Mouse (Mus musculus) brain, embryonic 18.5 days (tissue): ENCODE measurements around the gene Rpl36al.
A peak's percentile ranks its signal among the peaks of the same experiment; 100 is the strongest.
"Not testable (repeated sequence)": the region's sequence is repeated elsewhere in the genome, so short reads cannot be mapped to it uniquely, and the experiment has no call there.

Source experiments
- DNase-seq: peaks from one replicate; pipeline ENCODE4 v3.0.0-alpha.2; 2012; ENCODE audit warnings: low read depth, low spot score

The Rpl36al gene

GRCm38 (mm10) chr12:69196444-69197377 is 12.8 kb upstream of the Rpl36al start, which contains the start of gene Gm49383:
Gene Gm49383 (minus strand): TSS chr12:69197104.
- peak; percentile 52 for DNase-seq

DNA sequence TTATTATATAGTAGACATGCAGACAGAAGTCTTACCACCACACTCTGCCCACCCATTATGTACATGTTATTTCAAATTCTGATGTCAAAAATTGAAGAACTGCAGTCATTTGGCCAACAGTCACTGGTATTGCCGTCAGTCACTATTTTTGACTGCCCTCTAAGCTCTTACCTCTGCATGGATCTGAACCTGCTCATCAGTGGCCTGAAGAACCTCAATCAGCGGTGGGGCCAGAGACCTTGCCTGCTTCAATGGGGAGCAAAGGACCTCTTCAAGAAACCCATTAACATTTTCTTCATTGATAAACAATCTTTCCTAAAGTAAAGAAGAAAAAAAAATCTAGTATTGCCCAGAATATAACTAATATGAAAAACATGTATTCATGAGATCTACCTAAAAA is 8.8 kb upstream of the Rpl36al start:
- DNase-seq, result no peak

GRCm38 (mm10) chr12:69191396-69191795 is 7.5 kb upstream of the Rpl36al start:
- DNase-seq, result no peak

DNA sequence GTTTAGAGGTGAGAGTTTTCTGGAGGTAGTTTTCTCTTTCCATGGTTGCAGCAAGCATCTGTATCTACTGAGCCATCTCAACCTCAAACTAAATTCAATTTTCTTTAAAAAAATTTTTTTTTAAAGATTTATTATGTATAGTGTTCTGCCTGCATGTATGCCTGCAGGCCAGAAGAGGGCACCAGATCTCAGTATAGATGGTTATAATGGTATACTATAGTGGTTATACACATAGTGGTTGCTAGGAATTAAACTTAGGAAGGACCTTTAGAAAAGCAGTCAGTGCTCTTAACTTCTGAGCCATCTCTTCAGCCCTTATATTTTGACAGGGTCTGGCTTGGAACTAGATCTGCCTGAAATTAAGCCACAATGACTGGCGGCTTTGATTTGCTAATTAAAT is 6.6 kb upstream of the Rpl36al start:
- no peak for DNase-seq

- DNase-seq, result no peak
Observed at GRCm38 (mm10) chr12:69190074-69190473, 6.2 kb upstream of the Rpl36al start.

- DNase-seq, result no peak
Observed at GRCm38 (mm10) chr12:69186811-69187471, 3.1 kb upstream of the Rpl36al start.

DNA sequence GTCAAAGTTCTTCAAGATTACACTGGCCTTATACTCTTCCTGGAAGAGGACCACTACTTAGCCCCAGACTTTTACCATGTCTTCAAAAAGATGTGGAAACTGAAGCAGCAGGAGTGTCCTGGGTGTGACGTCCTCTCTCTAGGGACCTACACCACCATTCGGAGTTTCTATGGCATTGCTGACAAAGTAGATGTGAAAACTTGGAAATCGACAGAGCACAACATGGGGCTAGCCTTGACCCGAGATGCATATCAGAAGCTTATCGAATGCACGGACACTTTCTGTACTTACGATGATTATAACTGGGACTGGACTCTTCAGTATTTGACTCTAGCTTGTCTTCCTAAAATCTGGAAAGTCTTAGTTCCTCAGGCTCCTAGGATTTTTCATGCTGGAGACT is 1.5 kb upstream of the Rpl36al start:
- no peak for DNase-seq

DNA sequence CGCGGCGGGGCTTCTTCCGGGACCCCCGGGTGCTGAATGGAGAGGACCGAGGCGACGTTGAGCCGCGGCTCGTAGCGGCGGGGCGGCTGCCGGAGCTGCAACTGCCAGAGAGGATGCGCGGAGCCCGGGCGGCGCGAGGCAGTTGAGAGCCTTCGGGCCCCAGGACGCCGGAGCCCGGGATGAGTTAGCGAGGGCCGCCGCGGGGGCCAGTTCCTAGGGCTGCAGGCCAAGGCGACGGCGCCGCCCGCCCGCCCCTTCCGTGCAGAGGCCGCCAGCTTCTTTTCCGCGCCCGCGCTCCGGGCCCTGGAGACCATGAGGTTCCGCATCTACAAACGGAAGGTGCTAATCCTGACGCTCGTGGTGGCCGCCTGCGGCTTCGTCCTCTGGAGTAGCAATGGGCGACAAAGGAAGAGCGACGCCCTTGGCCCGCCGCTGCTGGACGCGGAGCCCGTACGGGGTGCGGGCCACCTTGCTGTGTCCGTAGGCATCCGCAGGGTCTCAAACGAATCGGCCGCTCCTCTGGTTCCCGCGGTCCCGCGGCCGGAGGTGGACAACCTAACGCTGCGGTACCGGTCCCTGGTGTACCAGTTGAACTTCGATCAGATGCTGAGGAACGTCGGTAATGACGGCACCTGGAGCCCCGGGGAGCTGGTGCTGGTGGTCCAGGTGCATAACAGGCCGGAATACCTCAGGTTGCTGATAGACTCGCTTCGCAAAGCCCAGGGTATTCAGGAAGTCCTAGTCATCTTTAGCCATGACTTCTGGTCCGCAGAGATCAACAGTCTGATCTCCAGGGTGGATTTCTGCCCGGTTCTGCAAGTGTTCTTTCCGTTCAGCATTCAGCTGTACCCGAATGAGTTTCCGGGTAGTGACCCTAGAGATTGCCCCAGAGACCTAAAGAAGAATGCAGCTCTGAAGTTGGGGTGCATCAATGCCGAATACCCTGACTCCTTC is 736 bp upstream of the Rpl36al start:
- no peak for DNase-seq

DNA sequence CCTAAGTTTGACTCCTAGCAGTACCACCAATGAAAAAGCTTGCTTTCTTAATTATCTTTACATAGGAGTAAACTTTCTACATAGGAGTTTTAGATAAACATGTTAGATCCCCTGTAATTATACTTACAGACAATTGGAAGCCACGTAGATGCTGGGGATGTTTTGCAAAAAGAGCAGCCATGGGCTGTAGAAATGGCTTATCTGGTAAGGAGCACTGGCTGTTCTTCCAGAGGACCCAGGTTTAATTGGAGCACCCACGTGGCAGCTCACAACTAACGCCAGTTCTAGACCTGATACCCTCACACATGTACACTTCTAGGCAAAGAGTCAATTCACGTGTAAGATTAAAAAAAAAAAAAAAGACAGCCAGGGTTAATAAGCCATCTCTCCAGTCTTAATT is 2.1 kb downstream of the Rpl36al start:
- no peak for DNase-seq

DNA sequence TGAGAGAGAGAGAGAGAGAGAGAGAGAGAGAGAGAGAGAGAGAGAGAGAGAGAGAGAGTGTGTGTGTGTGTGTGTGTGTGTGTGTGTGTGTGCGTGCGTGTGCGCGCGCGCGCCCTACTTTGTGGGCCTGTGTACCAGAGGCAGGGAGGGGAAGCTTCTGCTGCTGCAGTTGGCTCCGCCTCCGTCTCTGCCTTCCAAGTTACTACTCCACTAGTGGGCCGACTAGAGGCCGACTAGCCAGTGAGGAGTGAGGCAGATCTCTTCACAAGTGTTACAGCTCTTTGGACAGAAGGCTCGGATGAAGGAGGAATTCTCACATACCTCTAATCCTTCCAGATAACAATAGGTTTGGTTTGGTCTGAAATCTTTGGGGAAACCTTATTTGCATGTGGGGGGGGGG is 4.5 kb downstream of the Rpl36al start:
- DNase-seq, result no peak

GRCm38 (mm10) chr12:69177526-69177925 is 6.4 kb downstream of the Rpl36al start:
- DNase-seq, result no peak

- no peak for DNase-seq
Observed at GRCm38 (mm10) chr12:69175975-69176374, 7.9 kb downstream of the Rpl36al start.

GRCm38 (mm10) chr12:69171307-69171706 is 12.6 kb downstream of the Rpl36al start:
- no peak for DNase-seq

DNA sequence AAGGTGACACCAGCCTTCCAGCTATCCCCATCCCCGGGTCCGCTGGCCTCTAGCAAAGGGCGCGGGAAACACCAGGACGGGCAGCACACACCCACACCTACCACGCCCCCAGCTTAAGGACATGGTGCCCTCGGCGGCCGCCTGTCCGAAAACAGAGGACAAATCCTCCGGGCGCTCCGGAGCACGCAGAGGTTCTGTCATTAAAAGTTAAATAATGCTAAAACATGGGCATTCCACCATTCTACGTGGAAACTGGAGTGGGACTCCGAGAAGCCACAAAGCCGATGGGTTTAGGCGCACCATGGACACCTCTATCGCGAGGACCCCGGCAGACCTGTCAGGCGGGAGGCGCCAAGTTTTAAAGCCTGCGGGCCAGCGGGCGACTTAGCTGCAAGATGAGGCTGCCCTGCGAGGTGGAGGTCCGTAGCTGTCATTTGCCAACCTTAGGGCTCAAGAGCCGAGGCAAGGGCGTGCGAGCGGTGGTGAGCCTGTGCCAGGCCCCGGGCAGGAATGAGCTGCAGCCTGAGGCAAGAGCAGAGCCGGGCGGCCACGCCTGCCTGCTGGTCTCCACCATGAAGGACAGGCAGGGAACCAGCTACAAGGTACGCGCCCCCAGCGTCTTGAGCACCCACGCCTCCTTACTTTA is 15.3 kb downstream of the Rpl36al start, which contains the start of gene Lrr1:
Gene Lrr1 (plus strand): TSS at position 354 of the 646 bp plus-strand sequence.
- peak; percentile 51 for DNase-seq

- no peak for DNase-seq
Observed at GRCm38 (mm10) chr12:69167656-69168460, 16.0 kb downstream of the Rpl36al start.

GRCm38 (mm10) chr12:69166861-69167581 is 16.9 kb downstream of the Rpl36al start:
- not testable (repeated sequence) for DNase-seq

- no peak for DNase-seq
Observed at GRCm38 (mm10) chr12:69164904-69165303, 19.0 kb downstream of the Rpl36al start.

DNA sequence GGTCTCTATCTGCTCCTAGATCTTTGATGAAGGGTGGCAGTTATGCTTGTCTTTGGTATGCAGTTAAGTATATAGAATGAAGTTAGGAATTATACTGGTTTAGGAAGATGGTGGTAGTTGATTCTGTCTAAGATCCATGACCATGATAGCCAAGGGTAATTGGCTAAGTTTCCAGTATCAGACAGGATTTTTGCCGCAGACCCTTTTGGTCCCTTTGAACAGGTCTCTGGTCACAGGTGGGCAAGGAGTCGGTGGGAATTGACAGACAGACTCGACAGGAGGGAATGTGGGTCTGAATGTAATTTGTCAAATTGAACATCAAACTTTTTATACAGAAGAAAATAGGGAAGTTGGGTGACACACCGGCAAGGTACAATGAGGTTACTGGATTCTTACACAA is 20.3 kb downstream of the Rpl36al start:
- not testable (repeated sequence) for DNase-seq

DNA sequence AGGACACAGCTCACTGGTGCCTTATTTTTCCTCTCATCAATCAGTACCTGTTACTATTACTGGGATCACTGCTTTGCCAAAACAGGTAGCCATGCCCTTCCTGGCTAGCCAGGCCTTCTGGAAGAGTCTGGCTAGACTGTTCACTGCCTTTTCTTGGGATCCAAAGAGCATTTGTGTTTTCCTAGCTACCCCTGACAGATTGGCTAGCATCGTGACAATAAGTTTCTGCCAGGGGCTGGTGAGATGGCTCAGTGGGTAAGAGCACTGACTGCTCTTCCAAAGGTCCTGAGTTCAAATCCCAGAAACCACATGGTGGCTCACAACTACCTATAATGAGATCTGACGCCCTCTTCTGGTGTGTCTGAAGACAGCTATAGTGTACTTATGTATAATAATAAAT is 23.2 kb downstream of the Rpl36al start:
- not testable (repeated sequence) for DNase-seq

GRCm38 (mm10) chr12:69159578-69159940 is 24.3 kb downstream of the Rpl36al start:
- no peak for DNase-seq
